Mouse (Mus musculus): ENCODE measurements around the gene Riiad1. TPM values are rescaled to one million over a fixed set of nuclear protein-coding genes. Genes with fewer than 3 reads are reported as not detected.

Riiad1 gene
- total RNA-seq (2012; rRNA removed) (not detected in 2 replicates), polyA plus RNA-seq (2012; ENCODE audit: insufficient read depth in 1 of 2, insufficient read length in 2 of 2, low read depth in 1 of 2, low replicate concordance in 2 of 2, missing spikeins in 1 of 2) (under 1 TPM in 1 of 2 experiments, not detected in 1; 0.64 TPM)

DNA sequence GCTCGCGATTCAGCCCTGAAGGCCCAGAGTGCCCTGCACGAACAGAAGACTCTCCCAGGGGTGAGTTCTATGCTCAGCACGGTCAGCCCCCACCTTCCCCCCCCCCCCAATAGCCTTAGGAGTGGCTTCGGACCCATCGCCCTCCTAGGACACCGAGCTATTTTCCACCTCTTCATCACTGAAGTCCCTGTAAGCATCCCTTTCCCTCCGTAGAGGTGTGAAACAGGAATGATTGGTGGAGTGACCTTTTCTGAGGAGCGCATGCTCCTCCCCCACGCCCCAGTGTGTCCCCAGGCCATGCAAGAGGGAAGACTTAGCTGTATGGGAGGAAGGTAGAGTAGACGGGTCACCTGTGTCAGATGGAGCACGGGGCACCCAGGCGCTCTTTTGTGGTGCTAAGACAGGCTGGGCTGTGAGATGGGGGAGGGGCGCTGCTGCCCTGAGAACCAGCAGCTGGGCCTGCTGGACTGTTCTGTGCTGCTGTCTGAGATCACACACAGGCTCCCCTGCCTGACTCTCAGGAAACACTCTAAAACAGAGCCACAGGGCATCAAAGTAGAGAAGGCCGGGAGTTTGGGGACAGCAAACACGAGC is at the start of gene Riiad1:
TSS of gene Riiad1 (minus strand) at position 51 of the 594 bp plus-strand sequence.
- Histone ChIP-seq H3K9ac (ENCODE audit: control insufficient read depth, low read depth, low read length, poor library complexity, severe bottlenecking) (no peak within 1 kb of the TSS), H3K79me2 (ENCODE audit: control insufficient read depth, insufficient read depth, low read length, poor library complexity) (no peaks in the 10 kb centered on the region), H3K27ac (ENCODE audit: control insufficient read depth, low read depth, low read length) (no peak within 1 kb of the TSS), H3K4me1 (ENCODE audit: control insufficient read depth in 1 of 2, insufficient read depth in 2 of 2, low read length in 2 of 2) (peaks cover 6 to 50% of the 10 kb centered on the region in 2 experiments; a peak in 3 of 4 replicates), H3K27me3 (ENCODE audit: control insufficient read depth in 1 of 2, insufficient read depth in 2 of 2, low read length in 2 of 2) (no peaks in the 10 kb centered on the region), H3K4me3 (ENCODE audit: control insufficient read depth in 1 of 2, insufficient read depth in 1 of 2, low read depth in 2 of 2, low read length in 2 of 2) (no peak within 1 kb of the TSS), H3K9me3 (replicated peaks; ENCODE audit: insufficient read depth, low read length) (no peaks in the 10 kb centered on the region), H3K36me3 (ENCODE audit: control insufficient read depth in 1 of 2, insufficient read depth in 2 of 2, low read length in 2 of 2) (peaks cover 0 to 27% of the 10 kb centered on the region in 2 experiments; a peak in 2 of 4 replicates)
- DNase-seq (ENCODE audit: low read depth, low spot score) = no peak
- TF ChIP-seq MXI1 (IDR thresholded peaks at IDR 0.05; ENCODE audit: low read depth, low read length) (no peak), RAD21 (IDR thresholded peaks at IDR 0.05; ENCODE audit: low read depth, low read length) (no peak), GABPA (IDR thresholded peaks at IDR 0.05; ENCODE audit: low read depth, low read length) (no peak), POLR2AphosphoS2 (IDR thresholded peaks at IDR 0.05; ENCODE audit: low read length) (no peak), ZNF384 (IDR thresholded peaks at IDR 0.05; ENCODE audit: low read depth, low read length) (no peak), SMC3 (IDR thresholded peaks at IDR 0.05; ENCODE audit: low read depth, low read length) (no peak)

DNA sequence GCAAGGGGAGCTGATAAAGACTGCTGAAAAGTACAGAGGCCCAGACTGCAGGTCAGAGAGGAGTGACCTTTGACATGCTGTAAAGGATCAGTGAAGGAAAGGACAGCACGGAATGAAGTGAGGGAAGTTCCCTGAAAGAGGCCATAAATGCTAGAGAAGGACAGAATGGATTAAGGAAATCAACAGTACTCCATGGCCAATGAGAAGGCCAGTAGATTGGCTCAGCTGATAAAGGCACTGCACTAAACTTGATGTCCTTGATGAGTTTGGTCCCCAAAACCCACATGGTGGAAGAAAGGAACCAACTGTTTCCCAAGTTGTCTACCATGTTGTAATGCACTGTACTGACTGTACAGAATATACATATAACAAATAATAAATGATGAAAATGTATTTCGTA is 46.6 kb upstream of the Riiad1 start:
- H3K4me1 ChIP-seq (ENCODE audit: control insufficient read depth in 1 of 2, insufficient read depth in 2 of 2, low read length in 2 of 2) = no peaks in the 10 kb centered on the region
- no peak for DNase-seq (ENCODE audit: low read depth, low spot score)
- no peak overlapping the region for H3K27ac ChIP-seq (ENCODE audit: control insufficient read depth, low read depth, low read length)
- H3K9me3 ChIP-seq (replicated peaks; ENCODE audit: insufficient read depth, low read length) = no peaks in the 10 kb centered on the region
- peaks cover 1% of the 10 kb centered on the region; the same call in 1 of the 2 replicates for H3K79me2 ChIP-seq (ENCODE audit: control insufficient read depth, insufficient read depth, low read length, poor library complexity)
- TF ChIP-seq EP300 (IDR thresholded peaks at IDR 0.05; ENCODE audit: low read depth in 1 of 2, low read length in 2 of 2) (no peak), GATA1 (IDR thresholded peaks at IDR 0.05; ENCODE audit: low read depth, low read length) (peak; percentile 58; the same call in 1 of the 2 replicates), TAL1 (IDR thresholded peaks at IDR 0.05; ENCODE audit: low read length) (no peak)
- peaks cover 2 to 44% of the 10 kb centered on the region in 2 experiments; a peak in 2 of 4 replicates for H3K36me3 ChIP-seq (ENCODE audit: control insufficient read depth in 1 of 2, insufficient read depth in 2 of 2, low read length in 2 of 2)
- H3K27me3 ChIP-seq (ENCODE audit: control insufficient read depth in 1 of 2, insufficient read depth in 2 of 2, low read length in 2 of 2) = no peaks in the 10 kb centered on the region
- no peak overlapping the region for H3K4me3 ChIP-seq (ENCODE audit: control insufficient read depth in 1 of 2, insufficient read depth in 1 of 2, low read depth in 2 of 2, low read length in 2 of 2)
- no peak overlapping the region for H3K9ac ChIP-seq (ENCODE audit: control insufficient read depth, low read depth, low read length, poor library complexity, severe bottlenecking)

DNA sequence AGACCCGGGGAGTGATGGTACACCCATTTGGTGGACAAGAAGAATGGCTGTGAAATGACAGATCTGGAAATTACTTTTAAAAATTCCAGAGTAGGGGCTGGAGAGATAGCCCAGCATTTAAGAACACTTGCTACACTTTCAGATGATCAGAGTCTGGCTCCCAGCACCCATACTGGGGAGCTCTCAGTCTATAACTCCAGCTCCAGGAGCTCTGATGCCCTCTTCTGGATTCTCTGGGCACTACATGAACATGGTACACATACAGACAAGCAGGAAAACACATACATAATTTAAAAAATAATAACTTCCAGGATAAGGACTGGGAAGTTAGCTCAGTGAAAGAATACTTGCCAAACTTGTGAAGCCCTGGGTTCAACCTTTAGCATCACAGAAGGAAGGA is 26.5 kb upstream of the Riiad1 start:
- peaks cover 4 to 26% of the 10 kb centered on the region in 2 experiments for H3K36me3 ChIP-seq (ENCODE audit: control insufficient read depth in 1 of 2, insufficient read depth in 2 of 2, low read length in 2 of 2)
- DNase-seq (ENCODE audit: low read depth, low spot score) = peak; percentile 71
- TF ChIP-seq RAD21 (IDR thresholded peaks at IDR 0.05; ENCODE audit: low read depth, low read length) = peak; percentile 32
- peak; percentile 52 for TF ChIP-seq ZC3H11A (IDR thresholded peaks at IDR 0.05; ENCODE audit: low read depth, low read length)
- peak; percentile 66 for TF ChIP-seq SMC3 (IDR thresholded peaks at IDR 0.05; ENCODE audit: low read depth, low read length)
- no peak for TF ChIP-seq NRF1 (IDR thresholded peaks at IDR 0.05; ENCODE audit: insufficient read depth, low read depth, low read length, poor library complexity, severe bottlenecking)
- TF ChIP-seq CTCF (IDR thresholded peaks at IDR 0.05 in 2 of 3, conservative IDR thresholded peaks at IDR 0.05 in 1 of 3; ENCODE audit: control insufficient read depth in 1 of 3, insufficient read depth in 1 of 3, low read depth in 2 of 3, low read length in 3 of 3, poor library complexity in 1 of 3, severe bottlenecking in 1 of 3) = peak; percentile 53 to 54 (median 54)

More for the DNA sequence above, 26.5 kb upstream of the Riiad1 start:
- no peaks in the 10 kb centered on the region for H3K9me3 ChIP-seq (replicated peaks; ENCODE audit: insufficient read depth, low read length)
- H3K27ac ChIP-seq (ENCODE audit: control insufficient read depth, low read depth, low read length) = no peak overlapping the region
- no peak overlapping the region for H3K4me3 ChIP-seq (ENCODE audit: control insufficient read depth in 1 of 2, insufficient read depth in 1 of 2, low read depth in 2 of 2, low read length in 2 of 2)
- no peaks in the 10 kb centered on the region for H3K79me2 ChIP-seq (ENCODE audit: control insufficient read depth, insufficient read depth, low read length, poor library complexity)
- H3K27me3 ChIP-seq (ENCODE audit: control insufficient read depth in 1 of 2, insufficient read depth in 2 of 2, low read length in 2 of 2) = no peaks in the 10 kb centered on the region
- peaks cover 0 to 3% of the 10 kb centered on the region in 2 experiments; a peak in 1 of 4 replicates for H3K4me1 ChIP-seq (ENCODE audit: control insufficient read depth in 1 of 2, insufficient read depth in 2 of 2, low read length in 2 of 2)
- no peak overlapping the region for H3K9ac ChIP-seq (ENCODE audit: control insufficient read depth, low read depth, low read length, poor library complexity, severe bottlenecking)
